Mouse (Mus musculus) gastrocnemius, postnatal 4 days (tissue): ENCODE measurements at regions not wholly inside any gene's neighbourhood (a gene's known extent, or its start where the extent isn't known, plus 50 kb on each side); places are given as distances from the start of the nearest gene placed in this dataset.

Source experiments
- DNase-seq, 2 experiments: peaks; one replicate each; pipeline ENCODE4 v3.0.0; 2021 to 2022; ENCODE audit warnings: low spot score in 2 of 2, mixed read lengths in 2 of 2

DNA sequence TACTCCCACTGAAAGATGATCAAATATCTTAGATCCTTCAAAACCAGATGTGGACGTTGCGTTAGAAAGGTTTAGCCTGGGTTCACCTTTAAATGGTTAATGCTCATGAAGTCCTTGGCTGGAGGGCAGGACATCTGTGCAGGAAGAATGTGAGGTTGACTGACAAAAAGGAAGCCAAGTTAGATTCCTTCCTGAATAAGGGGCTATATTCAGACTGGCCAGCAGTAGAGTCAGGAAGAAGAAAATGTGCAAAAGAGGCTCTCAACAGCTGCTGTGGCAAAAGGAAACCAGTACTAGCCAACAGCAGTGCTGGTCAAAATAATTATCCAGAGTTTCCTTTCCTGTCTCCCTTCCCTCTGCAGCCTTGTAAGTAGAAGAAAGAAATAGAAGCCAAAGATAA lies 582.0 kb upstream of the Marcks start:
- no peak for DNase-seq

DNA sequence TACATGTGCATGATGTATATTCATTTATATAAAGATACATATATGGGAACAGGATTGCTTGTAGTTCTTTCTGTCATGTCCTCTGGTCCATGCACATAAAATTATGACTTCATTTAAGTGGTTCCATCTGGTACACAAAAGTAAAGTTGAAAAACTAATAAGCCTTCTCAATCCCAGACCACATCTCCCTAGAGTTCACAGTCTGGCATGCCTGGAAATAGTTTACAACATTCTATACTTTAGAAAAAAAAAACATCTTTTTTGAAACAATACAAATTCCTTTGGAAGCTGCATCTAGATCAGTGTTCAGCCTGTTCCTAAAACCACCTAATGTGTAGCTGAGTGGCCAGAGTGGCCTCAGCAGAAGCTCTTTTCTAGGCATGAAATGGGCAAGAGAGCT lies 578.2 kb upstream of the Marcks start:
- no peak for DNase-seq

DNA sequence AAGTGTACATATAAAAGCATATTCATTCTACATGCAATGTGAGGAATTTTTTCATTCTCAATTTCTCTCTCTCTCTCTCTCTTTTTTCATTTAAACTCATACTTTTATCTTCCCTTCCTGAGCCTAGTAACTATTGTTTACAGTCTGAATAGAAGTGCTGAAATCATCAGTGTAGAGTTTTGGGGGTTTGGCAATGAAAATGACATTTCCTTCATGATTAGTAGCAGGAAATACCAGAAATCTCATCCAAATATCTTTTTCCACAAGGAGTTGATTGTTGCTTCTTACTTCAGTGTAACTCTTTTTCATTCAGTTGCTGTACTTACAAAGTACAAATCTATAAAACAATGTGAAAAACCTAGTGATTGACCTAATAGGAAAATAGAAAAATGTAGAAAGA lies 572.7 kb upstream of the Marcks start:
- DNase-seq = no peak

DNA sequence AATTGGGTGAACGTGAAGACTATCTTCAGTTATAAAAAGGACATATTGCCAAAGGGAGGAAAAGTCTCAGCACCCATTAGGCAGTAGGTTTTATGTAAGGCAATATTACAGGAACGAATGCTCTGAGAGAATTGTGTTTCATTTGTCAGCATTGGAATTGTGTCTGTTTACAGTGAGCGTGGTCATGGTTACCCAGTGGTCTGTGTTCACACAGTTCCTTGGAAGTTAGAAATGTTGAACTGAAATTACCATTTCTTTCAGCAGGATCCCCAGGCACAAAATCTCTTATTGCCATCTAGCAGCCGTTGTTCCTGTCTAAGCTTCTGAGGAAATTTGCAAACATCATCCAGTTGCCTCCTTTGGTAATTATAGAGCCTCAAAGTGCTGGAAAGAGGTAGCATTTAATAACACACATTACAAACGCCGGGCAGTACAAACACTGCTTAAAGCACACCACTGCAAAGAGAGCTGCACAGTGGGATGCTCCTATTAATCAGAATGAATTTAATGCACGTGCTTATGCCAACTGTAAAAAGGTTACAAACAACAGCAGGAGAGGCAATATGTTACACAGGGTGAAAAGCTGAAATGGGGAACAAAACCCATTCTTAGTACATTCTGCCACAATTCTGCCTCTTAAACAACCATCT lies 555.4 kb upstream of the Marcks start:
- DNase-seq = no peak

DNA sequence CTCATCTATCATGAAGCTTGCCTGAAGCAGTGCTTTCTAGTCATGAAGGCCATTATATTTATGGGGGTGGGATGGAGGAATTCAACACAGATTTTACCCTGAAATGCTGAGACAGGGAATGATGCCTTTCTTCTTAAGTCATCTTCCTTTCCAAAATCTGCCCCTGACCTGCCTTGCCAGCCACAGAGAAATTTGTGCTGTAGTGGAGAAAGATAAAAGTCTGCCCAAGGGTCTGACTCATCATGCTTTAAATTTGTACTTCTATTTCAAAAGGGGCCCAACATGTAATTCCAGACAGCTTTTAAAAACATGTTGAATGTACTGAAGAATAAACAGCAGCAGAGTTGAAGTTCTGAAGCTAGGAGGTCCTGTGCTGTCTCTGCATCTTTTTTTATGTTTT lies 554.1 kb upstream of the Marcks start:
- DNase-seq = no peak

DNA sequence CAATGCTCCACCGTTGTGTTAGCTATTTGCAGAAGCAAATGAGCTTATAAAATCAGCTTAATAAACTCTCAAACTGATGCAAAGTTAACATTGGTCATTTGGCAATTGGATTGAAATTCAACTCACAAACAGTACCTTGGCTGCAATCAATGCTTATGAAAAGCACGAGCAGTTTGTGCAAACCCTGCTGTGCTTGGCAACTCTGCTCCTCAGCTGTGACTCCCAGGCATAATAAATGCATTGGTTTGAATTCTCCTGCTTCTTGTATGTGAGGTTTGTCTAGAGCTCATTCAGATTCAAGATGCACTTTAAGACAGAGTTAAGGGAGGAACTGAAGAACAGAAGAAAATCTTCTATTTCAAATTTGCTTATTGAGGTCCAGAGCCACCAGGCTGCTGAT lies 553.2 kb upstream of the Marcks start:
- DNase-seq = no peak

DNA sequence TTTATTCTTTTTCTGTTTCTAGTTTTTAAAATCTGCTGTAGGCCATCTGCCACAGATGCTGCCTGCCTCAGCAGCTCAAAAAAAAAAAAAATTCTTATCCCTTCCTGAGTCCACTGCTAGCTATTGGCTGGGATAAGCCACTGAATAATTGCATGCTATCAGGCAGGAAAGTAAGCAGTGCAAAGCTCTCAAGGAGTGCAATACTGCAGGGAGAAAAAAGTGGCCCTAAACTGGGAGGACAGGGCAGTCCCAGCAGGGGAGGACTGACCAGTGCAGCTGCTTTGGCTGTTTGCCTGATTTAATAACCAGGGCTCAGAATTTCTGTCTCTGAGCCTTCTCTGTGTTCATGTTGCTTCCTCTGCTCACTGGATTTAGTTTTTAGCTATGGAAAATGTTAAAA lies 544.4 kb upstream of the Marcks start:
- DNase-seq = no peak

DNA sequence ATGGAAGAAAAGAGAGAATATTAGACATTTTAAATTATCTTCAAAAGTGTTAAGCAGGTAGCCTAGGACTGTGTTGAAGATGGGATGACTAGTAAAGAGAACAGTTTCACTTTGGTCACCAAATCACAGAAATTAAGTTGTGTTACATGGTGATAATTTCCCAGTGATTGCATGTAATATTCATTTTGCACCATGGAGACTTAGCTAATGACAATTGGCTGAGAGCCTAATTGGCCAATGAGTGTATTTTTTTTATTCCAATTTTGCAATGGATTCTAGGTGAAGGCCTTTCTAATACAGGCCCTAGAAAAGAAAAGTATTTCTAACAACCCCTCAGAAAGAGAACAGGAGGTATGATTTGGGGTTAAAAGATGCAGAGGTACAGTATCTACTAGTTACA lies 541.9 kb upstream of the Marcks start:
- DNase-seq = no peak

DNA sequence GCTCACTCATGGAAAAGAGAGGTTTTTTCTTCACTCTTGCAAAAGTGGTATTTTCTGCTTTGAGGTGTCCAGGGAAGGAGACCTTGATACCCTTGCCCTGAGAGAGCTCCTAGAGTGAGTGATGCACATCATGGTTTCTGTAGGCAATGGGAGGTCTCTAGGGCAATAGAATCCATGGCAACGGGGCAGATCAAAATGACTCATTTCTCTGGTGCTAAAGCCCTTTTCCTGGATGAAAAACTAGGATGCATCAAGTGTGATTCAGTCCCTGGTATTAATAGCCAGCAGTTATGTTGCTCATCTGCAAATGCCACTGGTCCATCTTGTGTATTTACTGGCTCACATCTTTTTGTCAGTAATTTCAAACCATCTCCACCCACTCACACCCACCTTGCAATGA lies 539.1 kb upstream of the Marcks start:
- no peak for DNase-seq

DNA sequence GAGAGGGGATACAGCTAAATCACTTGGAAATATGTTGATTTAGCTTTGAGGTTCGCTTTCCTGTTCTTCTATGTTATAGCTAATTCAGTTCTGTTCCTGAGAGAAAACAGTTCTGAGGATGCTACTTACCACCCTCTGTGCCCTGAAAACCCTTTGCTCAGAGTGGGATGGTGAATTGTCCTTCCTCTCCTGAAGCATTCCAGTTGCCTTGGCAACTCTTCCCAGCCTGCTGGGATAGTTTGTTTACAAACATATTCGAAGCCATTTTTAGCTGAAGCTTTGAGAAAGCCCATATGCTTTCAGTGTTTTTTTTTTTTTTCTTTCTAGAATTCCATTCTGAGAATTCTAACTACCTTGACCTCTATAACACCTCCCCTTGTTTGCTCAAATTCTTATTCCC lies 530.1 kb upstream of the Marcks start:
- DNase-seq = no peak

DNA sequence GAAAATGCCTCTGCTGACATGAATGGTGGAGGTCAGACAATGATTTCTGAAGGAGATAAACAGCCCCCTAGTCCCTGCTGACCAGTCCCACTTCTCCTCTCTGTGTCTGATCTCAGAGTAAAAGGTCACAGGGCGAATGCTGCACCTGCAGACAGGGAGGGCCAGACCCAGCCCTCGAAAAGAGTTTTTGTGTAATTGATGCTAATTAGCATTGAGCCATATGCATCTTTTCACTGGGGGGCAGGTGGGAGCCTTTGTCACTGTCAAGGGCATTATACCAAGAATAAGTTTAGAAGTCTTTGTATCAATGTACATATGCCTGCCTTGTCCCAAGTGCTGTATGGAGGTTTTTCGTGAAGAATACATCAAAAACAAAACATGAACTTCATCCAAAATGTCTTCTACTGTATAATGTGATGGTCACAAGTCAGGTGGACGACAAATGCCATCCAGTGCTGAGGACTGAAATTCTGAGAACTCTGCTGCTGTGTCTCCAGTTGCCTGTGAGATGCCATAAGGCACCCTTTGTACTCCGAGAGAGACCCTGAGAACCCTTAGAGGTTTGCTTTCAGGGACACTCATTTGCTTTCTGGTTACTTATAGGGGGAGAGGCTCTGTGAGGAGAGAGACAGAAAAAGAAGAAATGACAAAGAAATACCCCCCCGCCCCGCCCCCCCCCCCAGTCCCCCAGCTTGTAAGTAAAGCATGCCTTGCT lies 528.5 kb upstream of the Marcks start:
- DNase-seq = no peak

DNA sequence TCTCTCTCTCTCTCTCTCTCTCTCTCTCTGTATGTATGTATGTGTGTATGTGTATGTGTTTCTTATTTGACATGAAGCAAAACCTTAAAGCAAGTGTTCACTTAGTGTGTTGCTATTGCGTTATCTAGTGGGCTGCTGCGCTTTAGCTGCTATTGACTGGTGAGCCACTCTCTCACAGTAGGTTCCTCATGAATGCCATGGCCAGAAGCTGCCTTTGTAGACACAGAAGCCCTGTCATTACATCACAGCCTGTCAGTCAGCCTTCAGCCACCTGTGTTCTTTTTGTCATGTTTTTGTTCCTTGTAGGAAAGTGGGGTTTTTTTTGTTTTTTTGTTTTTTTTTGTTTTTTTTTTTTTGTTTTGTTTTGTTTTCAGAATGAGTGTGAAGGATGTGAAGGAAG lies 527.8 kb upstream of the Marcks start:
- DNase-seq = no peak

DNA sequence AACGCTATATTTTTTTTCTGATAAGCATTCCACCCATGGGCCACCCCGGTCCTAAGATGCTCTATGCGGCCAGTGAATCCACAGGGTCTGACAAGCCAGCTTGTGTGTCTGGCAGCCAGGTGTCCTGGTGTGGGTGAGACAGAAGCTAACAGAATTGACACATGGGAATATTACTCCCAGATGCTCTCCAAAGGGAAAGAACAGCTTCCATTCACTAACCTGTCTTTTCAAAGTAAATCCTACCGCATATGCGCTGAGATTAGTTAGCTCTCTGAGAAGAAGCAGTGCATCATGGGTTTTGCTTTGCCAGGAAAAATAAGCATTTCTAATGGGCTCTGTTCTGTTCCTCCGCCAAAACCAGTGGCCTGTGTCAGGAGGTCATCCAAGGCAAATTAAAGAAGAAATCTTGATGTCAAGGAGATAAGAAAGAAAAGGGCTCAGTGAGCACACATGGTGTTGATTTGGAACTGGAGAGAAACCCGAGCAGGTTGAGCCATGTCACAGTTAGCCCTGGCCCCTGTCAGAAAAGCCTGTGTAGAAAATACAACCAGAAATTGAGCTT lies 498.4 kb upstream of the Marcks start:
- DNase-seq = no peak

DNA sequence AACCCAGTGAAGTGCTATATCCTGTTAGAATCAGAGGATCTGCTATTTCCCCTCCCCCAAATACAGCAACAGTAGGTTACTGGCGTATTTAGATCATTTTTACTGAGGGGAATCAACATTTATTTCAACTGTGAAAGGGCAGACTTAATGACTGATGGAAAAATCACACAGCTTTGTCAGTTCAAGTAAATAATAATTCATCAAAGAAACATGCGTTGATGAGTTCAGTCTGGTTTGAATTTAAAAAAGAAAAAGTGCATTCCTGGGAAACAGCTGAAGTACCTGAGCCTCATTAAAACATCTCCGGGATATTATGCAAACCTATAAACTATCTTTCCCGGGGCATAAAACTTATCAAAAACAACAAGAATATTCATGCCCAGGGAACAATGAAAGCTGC lies 497.7 kb upstream of the Marcks start:
- no peak for DNase-seq

DNA sequence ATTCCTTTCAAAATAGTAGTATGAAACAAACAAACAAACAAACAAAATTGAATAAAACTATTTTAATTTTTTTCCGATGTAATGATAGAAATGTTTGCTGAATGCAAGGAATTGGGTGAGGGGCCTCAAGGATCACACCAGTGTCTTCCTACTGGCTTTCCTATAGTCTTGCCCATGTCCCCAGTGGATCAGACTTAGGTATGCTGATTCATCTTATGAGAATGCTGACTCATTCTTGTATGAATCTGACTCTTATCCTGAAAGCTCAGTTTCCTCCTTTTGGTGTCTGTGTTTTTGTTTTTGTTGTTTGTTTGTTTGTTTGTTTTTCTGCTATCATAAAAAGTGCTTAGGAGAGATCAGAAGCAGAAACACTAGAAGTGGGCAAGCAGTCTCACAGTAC lies 491.7 kb upstream of the Marcks start:
- no peak for DNase-seq

DNA sequence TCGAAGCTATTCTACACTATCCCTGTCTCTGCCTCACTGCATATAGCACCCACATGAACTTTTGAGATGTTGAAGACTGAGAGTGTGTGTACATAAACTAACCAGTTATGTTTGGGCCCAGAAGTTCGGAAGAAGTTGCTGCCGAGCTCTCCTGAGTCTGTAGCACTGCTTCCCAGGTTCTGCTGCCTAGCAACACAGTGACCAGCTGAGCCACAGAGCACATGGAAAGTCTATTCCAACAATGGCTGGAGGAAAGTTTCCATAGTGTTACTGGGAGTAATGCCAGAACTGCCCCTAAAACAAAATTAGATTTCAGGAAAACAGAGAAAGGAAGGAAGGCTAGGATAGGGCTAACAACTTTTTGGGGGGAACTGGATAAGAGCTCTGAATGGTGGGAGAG lies 489.2 kb upstream of the Marcks start:
- DNase-seq = no peak

DNA sequence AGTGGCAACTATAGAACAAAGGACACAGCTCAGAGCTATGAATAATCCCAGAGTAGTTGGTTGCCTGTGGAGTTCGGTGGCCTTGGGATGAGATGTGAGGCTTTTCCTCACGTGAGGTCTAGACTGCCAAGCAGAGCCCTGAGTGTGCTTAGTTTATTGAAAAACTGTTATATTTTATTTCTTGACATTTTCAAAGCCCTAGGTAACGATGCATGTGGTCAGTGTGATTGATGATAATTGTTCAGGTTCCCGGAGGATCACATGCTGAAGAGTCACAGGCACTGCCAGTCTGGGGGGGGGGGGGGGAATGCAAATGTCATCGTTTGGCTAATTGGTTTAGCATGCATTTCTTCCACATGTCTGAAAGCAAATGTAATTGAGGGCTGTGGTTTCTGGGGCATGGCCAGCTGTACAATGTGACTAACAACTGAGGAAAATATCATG lies 488.1 kb upstream of the Marcks start:
- no peak for DNase-seq

DNA sequence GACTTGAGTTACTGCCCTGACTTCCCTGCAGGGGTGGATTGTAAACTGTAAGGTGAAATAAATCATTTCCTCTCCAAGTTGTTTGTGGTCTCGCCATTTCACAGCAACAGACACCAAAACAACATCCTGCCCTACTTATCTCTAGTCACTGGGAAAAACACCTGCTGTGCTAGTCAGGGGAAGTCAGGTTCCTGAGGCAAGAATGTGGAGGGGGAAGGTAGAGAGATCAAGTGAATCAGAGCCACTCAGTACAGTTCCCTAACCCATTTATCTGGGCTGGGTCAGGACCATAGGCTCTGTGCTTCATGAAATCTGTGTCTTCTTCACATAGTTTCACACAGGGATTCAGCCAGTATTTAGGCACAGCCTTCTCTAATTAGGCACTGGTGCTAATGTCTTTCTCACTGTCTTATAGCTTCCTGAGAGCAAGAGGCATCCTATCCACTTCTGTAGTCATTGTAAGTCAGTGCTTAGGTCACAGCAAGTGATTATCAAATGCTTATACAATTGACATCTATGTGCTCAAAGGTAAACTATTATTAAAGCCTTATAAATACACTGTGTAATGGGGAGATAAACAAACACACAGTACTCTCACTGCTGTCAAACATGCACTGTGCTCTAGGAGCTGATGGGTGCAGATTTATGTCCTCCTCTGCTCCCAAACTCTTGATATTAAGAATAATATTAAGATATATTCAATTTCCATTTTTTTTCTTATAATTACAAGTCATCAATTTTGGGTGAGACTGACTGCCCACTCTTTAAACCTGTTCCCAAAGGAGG lies 487.4 kb upstream of the Marcks start:
- no peak for DNase-seq

DNA sequence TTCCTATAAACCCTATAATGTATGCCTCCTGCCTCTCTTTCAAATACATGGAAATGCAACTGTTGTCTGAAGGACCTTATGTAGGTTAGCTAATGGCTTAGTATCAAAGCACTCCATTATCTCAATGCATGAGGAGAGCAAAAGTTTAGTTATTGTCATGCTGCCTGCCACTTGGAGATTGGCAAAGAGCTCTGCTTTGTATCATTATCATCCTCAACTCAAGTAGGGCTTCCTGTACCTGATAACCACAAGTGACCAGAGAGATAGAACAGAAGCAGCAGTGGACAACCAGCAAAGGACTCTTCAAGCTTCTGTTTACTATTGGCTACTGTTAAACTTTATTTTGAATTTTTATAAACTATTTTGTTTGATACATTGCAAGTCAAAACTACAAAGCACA lies 484.3 kb upstream of the Marcks start:
- no peak for DNase-seq

DNA sequence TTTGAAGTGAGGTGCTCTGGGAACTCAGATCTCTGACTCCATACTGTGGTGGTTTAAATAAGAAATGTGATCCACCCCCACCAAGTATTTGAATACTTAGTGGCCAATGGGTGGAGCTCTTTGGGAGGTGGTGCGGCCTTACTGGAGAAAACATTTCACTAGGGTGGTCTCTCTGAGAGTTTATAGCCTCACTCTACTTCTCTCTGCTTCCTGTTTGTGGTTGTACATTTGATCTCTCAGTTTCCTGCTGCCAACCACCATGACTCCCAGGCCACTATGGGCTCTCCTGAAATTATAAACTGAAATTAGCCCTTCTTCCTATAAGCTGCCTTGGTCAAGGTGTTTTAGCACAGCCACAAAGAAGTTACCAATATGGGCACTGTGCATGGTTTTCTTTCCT lies 479.9 kb upstream of the Marcks start:
- no peak for DNase-seq

DNA sequence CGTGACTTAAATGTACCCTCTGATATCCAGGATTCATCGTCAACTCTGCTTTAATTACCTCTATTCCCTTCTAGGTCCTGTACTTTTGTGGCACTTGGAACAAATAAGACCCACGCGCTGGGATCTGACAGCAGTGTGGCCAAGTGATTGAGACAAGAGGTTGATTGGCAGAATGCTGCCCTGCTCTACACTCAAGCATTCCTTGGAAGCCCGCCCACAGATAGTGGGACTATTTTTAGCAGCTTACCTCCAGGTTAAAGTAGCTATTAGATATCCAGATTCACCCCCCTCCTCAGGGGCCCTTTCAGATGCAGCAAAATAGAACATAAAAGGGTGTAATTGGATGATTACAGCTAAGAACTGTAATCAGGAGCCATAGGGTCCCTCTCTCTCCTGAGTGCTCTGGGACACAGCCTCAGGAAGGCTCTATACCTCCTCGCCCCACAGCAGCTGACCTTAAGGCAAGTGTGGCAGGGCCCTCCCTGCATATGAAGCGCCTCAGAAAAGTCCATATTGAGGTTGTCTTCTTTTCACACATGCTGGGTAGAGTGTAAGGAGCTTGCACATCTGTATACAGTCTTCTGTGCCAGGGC lies 479.1 kb upstream of the Marcks start:
- no peak for DNase-seq
